Mouse (Mus musculus): ENCODE results near the gene Ucma. TPM values are rescaled to one million over a fixed set of nuclear protein-coding genes. Genes with fewer than 3 reads are reported as not detected.

Ucma gene
- total RNA-seq, 4 experiments from 2014 or later: not detected

- DNase-seq (ENCODE audit: low spot score): no peak
These were observed 25.3 kb downstream of the Ucma start for GRCm38 (mm10) chr2:5001266-5001665.

DNA sequence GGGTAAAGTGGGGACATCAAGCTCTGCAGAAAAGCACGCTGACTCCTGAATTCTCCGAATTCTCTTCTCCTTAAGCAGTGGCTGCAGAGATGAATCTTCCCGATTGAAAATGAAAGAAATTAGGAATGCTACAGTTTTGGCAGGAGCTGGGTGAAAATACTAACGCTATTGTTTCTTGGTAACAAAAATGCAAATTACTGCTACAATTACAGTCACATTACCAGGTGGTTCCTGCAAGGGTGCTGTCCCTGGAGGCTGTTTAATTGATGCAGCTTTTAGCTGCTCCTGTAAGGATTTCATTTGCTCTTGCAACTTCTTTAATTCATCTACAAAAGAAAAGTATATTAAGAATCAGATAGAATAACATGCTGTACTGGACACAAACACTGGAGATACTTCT is 31.2 kb downstream of the Ucma start:
- no peak for DNase-seq (ENCODE audit: low spot score)

- DNase-seq (ENCODE audit: low spot score): no peak
These were observed 36.1 kb downstream of the Ucma start for GRCm38 (mm10) chr2:5011898-5012490.

DNA sequence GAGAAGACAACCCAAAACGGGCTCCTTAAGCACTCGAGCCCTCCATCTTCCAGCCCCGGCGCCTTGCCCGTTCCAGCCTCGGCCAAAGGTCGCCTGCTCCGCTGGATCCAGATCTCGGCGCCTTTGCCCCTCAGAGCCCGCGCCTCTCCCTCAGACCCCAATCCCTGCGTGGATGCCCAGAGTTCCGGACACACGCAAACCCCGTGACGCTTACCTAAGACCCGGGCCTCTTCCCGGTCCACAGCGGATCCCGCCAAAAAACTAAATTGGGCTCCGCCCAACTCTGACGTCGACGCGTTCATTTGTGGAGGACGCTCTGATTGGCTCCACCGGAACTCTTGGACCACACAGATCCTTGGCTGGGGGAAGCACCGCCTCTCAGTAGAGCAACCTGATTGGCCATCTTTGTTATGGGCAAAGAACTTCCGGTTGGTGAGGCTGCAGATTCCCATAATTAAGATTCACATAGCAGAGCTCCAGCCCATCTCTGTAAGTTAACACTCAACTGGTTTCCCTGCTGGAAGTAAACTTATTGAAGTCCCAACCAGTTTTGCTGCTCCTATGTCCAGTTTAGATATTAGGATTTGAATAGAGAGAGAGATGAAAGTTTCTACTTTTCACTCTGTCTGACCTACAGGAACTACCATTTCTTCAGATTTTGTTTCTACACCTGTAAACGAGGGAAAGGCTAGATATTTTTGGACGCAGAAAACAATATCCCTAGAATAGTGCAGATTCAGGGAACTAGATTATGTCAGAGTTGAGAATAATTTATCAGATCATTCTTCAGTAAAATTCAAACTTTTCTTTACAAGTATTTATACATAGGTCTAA is 36.8 kb downstream of the Ucma start, which contains the start of gene Mcm10:
Mcm10 (minus strand) TSS at position 301 of the 834 bp plus-strand sequence.
- DNase-seq (ENCODE audit: low spot score): peak; percentile 92

- DNase-seq (ENCODE audit: low spot score): no peak
These were observed 38.7 kb downstream of the Ucma start for GRCm38 (mm10) chr2:5014616-5015015.

- DNase-seq (ENCODE audit: low spot score): no peak
These were observed 39.6 kb downstream of the Ucma start for GRCm38 (mm10) chr2:5015527-5015926.

DNA sequence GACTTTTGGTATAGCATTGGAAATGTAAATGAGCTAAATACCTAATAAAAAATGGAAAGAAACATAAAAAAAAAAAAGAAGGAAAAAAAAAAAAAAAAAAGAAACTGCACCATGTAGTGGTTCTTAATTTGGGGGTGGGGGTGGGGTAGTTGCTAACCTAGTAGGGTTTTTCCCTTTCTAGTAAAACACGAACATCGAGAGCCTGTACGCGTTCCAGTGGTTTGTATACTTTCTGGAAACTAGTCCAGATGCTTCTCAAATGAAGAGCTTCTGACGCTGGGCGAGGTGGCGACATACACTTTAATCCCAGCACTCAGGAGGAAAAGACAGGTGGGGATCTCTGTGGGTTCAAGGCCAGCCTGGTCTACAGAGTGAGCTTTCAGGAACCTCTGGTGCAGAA is 41.0 kb downstream of the Ucma start:
- no peak for DNase-seq (ENCODE audit: low spot score)

DNA sequence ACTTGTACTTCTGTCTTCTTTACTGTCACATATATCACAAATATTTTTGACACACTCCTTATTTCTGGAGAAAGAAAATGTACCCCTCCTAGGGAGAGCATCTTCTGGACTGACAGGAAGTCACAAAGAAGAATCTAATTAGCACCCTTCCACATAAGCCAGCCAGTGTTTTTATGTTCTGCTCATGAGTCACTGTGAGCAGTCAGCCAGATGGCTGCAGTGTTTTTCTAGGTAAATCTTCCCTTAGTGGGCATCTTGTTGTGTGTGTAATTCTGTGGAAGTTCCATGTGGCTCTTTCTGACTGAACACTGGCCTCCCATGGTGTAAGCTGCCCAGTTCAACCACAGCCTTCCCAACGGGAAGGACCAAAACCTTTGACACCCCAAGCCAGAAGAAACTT is 43.8 kb downstream of the Ucma start:
- no peak for DNase-seq (ENCODE audit: low spot score)

GRCm38 (mm10) chr2:5023275-5023674 is 47.4 kb downstream of the Ucma start:
- no peak for DNase-seq (ENCODE audit: low spot score)

DNA sequence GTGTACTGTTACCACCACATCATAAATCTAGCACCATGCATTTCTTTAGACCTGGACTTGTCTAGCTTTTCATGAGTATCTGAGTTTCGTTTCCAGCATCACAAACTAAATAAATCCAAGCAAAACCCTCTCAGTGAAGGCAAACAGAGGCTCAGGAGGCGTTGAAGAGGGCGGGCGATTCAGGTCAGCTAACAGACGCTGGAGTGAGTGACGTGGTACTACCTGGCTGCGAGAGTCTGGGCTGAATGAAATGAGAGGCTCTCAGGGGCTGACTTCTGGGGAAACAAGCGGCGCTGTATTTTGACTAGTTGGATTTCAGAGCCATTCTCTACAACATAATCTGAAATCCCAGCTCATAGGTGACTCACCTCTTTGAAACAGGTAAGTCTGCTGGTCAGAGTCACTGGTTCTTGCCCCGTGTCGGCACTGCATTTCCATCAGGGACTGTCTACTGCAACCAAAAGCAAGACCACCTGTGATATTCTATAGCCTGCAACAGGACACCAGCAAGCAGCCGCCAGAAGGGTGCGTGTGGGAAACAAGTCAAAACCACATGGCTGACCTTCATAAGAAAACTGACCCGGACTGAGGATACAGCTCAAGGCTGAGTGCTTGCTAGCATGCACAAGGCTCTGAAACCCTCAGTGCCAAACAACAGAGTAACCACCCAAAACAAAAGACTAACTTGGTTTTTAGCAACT is 47.9 kb downstream of the Ucma start:
- no peak for DNase-seq (ENCODE audit: low spot score)

GRCm38 (mm10) chr2:5025162-5025733 is 49.3 kb downstream of the Ucma start:
- no peak for DNase-seq (ENCODE audit: low spot score)

- no peak for DNase-seq (ENCODE audit: low spot score)
These were observed 51.1 kb downstream of the Ucma start for GRCm38 (mm10) chr2:5027057-5027456.

- DNase-seq (ENCODE audit: low spot score): peak; percentile 47
These were observed 52.1 kb downstream of the Ucma start for GRCm38 (mm10) chr2:5028047-5028446.

DNA sequence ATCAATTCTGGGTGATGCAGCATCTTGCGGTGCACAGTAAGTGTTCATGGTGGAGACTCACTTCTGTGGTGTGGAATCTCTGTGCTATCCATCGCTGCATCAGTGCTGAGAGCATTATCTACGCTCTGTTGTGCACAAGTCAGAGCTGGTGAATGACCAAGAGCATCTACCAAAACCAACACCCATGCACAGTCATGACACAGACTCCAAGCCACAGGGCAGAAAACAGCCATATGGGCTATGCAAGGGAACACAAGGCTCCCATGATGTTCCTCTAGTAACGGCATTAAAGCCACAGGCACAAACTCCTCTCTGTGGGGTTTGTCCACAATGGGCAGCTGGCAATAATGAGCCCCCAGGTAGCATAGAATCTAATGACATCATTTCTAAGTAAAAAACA is 53.9 kb downstream of the Ucma start:
- DNase-seq (ENCODE audit: low spot score): no peak

- no peak for DNase-seq (ENCODE audit: low spot score)
These were observed 55.3 kb downstream of the Ucma start for GRCm38 (mm10) chr2:5031215-5031614.

GRCm38 (mm10) chr2:5032665-5033064 is 56.7 kb downstream of the Ucma start:
- no peak for DNase-seq (ENCODE audit: low spot score)

DNA sequence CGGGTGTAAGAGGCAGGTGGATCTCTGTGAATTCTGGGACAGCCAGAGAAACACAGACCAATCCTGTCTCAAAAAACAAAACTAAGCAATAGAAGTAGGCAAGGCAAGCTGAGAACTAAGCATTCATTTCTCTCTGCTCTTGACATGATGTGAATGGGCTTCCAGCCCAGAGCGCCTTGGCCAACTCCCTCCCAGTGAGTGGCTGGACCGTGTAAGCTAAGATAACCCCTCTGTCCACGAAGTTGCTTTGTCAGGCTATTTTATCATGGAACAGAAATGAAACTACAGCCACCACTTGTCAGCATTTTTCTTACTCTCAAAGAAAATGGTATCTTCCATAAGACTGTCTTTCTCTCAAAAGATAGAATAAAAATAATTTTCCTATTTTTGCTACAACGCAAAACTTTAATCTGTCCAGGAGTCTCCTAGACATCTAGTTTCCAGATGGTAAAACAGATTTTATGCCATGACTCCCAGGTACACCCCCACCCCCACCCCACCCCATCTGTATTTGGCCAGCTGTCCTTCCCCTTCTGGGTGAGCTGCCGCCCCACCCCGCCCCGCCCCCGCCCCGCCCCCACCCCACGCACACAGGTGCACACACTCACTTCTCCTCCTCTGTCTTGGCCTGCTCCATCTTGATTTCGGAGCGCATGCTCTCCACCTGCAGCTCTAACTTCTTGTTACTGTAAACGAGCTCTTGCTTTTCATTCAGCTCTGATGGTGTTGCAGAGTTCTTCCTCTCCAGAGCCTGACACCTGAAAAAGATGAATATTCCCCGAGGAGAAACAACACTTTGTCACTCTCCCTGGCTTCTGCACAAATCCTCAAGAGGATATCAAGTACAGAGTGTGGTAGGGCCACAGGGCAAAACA is 57.9 kb downstream of the Ucma start:
- DNase-seq (ENCODE audit: low spot score): no peak

GRCm38 (mm10) chr2:5034801-5035200 is 58.9 kb downstream of the Ucma start:
- no peak for DNase-seq (ENCODE audit: low spot score)

DNA sequence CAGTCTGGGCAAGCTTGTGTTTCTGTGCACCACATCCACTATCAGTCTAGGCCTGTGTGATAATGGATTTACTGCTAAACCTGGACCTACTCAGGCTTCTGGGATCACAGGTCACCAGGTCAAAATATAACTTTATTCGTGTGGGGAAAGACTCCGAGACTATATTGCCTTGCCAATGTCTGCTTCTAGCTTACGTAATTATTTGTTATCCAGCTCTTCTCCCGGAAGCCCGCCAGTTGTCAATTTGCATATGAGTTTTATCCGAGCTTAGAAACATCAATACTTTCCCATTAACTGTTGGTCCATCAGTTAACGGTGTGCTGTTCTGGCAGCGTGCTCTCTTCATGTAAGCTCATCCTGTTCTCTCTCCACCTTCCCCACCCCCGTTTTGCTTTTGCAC is 59.3 kb downstream of the Ucma start:
- DNase-seq (ENCODE audit: low spot score): no peak
